Comparison of ENCODE assay signal across 14 mouse cellular contexts in the genomic region with DNA sequence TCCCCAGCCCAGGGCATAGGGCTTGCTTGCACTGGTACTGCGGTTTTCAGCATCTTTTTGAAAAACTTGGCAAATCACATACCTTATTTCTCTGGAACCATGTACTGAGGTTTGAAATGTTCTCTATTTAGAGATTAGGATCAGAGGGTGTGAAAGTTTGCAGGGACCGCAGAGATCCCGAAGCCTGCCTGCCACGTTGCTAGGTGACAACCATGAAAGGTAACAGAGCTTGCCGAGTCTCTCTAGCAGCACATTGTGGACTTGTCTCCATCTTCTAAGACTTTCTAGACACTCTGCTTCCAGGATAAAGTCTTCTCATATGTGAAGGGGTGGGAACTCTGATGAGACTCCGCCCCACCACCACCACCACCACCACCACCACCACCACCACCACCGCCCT. TPM values are rescaled to one million over a fixed set of nuclear protein-coding genes. Genes with fewer than 3 reads are reported as not detected.
"Had no signal": no experiment of that assay in that cellular context is flagged by ENCODE, and none has a peak within 500 bp of the region (broad histone marks: within the 10 kb centered on the region; RNA-seq: fewer than 3 reads in every experiment).

No protein-coding gene starts in this region.

- H3K4me3 ChIP-seq: left cerebral cortex, adult 2 months; limb, embryonic 10.5 days; liver, embryonic 13.5 days; midbrain, embryonic 13.5 days; myocyte; neural tube, embryonic 12.5 days had no signal

- DNase-seq: kidney, adult 8-10 months; kidney, postnatal 25 days; liver, embryonic 13.5 days; liver, postnatal 0 days; right cerebral cortex, postnatal 14 days; thymus, adult 18-20 months; thymus, postnatal 14 days had no signal

- H3K4me1 ChIP-seq: limb, embryonic 10.5 days had no signal

RNA-seq across cellular contexts. Expression of a gene that starts 13.5 kb away (rescaled TPM):
- total RNA-seq: megakaryocyte-erythroid progenitor cell, adult 5-6 weeks; neutrophil, adult 5-6 weeks had no signal
- polyA plus RNA-seq: myocyte had no signal
